Mouse (Mus musculus): ENCODE data around the gene Aar2.

The Aar2 gene

DNA sequence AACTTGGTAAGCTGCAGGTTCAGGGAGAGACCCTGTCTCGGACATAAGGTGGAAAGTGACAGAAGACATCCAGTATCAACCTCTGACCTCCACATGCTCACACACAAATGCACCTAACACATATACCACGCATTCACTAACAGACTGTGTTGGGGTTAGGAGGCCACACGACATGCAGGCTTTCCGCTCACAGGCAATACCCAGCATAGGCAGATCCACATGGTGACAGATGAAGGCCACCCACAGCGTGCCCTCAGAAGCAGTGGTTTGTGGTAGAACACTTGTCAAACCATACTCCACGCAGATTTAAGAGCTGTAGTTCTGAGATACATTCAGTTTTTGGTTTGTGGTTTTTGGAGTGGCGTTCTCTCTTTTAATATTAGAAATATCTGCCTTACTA lies 21.3 kb downstream of the Aar2 start:
- no peak for DNase-seq (ENCODE audit: low spot score in 2 of 2)

GRCm38 (mm10) chr2:156569261-156569660 lies 21.9 kb downstream of the Aar2 start:
- DNase-seq (ENCODE audit: low spot score in 2 of 2) = no peak

- no peak for DNase-seq (ENCODE audit: low spot score in 2 of 2)
These were observed 24.1 kb downstream of the Aar2 start for GRCm38 (mm10) chr2:156571521-156571920.

GRCm38 (mm10) chr2:156576850-156577587 lies 29.6 kb downstream of the Aar2 start:
- no peak for DNase-seq (ENCODE audit: low spot score in 2 of 2)

- no peak for DNase-seq (ENCODE audit: low spot score in 2 of 2)
These were observed 33.1 kb downstream of the Aar2 start for GRCm38 (mm10) chr2:156580507-156580906.

- no peak for DNase-seq (ENCODE audit: low spot score in 2 of 2)
These were observed 33.9 kb downstream of the Aar2 start for GRCm38 (mm10) chr2:156581244-156581643.

GRCm38 (mm10) chr2:156582887-156583286 lies 35.5 kb downstream of the Aar2 start:
- peak; percentile 31 to 44 for DNase-seq (ENCODE audit: low spot score in 2 of 2)

- peak in 1 of 2 experiments; percentile 10 for DNase-seq (ENCODE audit: low spot score in 2 of 2)
These were observed 36.9 kb downstream of the Aar2 start for GRCm38 (mm10) chr2:156584154-156584796.

- peak; percentile 68 to 69 for DNase-seq (ENCODE audit: low spot score in 2 of 2)
These were observed 37.5 kb downstream of the Aar2 start for GRCm38 (mm10) chr2:156584797-156585471.

DNA sequence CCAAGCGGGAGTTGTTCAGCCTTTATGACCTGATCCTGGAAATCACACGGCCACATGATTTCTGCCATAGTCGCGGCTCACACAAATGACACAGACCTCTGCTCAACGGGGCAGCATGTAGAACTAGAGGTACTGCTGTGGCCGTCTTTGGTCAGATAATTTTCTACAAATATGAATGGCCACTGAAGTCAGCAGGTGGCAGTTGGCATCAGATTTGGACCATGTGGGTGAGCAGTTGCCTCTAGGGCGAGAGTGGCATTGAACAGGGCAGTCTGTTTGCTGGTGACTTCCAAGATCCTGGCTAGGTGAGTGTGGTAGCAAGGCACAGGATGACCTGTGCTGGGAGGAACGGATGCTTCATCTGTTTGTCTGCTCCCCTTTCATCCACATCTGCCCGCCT lies 42.1 kb downstream of the Aar2 start:
- no peak for DNase-seq (ENCODE audit: low spot score in 2 of 2)

GRCm38 (mm10) chr2:156594987-156595490 lies 47.7 kb downstream of the Aar2 start:
- DNase-seq (ENCODE audit: low spot score in 2 of 2) = no peak

DNA sequence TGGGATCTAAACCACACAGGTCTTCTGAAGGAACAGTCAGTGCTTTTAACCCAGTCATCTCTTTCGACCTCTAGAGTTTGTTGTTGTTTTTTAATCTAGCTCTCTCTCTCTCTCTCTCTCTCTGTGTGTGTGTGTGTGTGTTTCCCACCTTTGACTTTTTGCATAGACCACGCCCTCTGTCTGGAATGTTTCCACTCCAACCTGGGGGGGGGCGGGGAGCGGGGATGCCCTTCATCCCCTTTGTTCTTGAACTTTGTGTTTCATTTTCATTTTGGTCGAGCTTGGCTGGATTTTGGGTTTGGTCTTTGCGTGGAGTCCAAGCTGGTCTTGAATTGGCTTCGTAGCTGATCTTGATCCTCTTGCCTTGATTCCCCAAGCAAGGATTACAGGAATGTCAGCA lies 55.2 kb downstream of the Aar2 start:
- no peak for DNase-seq (ENCODE audit: low spot score in 2 of 2)

- no peak for DNase-seq (ENCODE audit: low spot score in 2 of 2)
These were observed 56.3 kb downstream of the Aar2 start for GRCm38 (mm10) chr2:156603671-156604070.

DNA sequence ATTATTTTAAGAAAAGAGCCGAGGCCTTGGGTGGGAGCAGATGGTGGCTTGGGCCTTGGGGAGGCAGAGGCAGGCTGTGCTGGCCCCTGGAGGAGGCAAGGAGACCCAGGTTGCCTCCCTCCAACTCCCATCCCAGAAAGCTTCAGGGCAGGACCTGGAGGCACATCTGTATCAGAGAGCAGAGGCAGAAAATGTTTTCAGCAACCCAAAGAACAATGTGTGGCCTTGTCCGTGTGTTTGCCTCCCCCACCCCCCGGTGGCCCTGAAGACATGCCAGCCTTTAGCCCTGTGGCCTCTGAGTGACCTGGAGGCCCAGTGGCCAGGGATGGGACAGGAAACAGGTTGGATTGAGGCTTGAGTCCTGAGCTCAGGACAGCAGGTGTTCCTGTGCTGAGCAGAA lies 57.8 kb downstream of the Aar2 start:
- no peak for DNase-seq (ENCODE audit: low spot score in 2 of 2)

DNA sequence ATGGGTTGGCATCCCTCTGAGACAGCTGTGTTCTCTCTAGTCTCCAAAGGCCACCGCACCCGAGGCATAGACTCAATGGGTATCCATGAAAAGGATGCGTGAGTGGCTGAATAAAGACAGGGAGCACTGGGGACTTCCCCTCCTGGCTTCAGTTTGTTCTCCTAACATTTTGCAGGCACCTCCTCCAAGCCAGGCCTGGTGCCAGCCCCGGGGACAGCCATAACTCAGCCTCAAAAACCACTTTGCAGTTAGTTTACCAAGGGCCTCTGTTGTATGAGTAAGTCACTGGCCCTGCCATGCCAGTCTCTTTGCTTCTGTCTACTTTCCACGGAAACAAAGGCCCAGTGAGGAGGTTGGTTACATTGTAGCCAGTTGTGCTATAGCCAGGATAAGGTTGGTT lies 58.6 kb downstream of the Aar2 start:
- no peak for DNase-seq (ENCODE audit: low spot score in 2 of 2)

DNA sequence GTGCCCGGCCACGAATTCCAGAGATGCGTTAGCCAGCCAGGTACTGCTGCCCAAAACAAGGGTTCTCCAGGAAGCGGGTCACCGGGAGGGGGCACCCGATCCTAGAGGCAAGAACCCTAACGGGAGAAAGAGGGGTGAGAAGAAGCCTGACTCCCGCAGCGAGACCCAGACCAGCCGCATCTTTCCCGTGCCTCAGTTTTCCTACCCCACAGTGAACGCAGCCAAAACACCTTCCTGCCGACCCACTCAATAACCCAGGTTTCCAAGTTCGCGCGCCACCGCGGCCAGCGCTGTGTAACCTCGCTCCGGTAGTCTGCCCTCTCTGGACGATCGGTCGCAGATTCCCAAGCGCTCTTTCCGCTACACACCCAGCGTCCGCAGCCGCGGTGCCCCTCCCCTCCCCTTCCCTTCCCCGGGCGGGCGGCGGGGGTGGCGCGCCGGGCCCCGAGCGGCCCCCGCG lies 65.7 kb downstream of the Aar2 start:
- DNase-seq (ENCODE audit: low spot score in 2 of 2) = peak; percentile 32 to 54

- DNase-seq (ENCODE audit: low spot score in 2 of 2) = no peak
These were observed 66.3 kb downstream of the Aar2 start, which contains the start of gene Dlgap4 for GRCm38 (mm10) chr2:156613541-156614257. Gene Dlgap4, plus strand, starts transcription at chr2:156613705.

GRCm38 (mm10) chr2:156614258-156614556 lies 66.8 kb downstream of the Aar2 start:
- DNase-seq (ENCODE audit: low spot score in 2 of 2) = no peak

DNA sequence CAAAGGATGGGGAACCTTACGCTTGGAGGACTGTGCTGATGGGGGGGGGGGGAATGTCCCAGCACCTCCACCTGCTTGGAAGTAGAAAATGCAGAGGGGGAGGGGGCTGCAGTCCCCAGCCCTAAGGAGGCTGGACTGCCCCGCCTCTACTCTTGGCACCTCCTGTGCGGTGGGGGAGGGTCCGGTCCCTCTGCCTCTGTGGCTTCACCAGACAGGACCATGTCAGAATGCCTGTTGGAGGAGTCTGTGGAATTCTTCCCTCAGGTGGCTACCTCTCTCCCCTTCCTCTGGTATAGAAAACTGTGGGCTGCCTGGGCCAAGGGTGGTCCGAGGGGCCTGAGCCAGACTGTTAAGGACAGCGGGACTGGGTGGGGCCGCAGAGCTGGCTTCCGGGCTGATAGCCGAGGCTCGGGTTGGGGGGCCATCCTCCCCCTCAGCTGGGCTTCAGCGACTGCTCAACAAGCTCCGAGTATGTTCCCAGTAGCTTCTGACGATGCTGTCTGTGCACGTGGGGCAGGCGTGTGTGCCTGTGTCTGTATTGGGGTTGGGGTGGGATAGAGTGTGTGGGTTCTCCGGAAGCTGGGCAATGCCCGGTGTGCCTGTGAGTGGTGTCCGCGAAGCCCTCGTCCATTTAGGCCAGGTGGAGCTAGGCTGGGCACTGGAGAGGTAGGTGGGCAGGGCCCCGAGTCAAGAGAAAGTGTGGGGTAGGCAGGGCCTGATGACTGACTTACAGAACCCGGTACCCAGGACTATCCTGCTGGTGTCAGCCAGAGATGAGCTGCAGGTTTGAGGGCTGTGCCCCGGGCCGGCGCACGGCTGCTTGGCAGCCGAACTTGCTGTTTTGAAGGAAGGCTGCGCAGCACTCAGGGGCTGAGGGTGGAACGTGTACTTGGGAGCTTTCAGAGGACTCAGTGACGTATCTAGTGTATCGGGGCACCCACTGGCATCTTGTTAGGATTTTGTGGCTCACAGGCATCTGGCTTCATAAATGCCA lies 67.6 kb downstream of the Aar2 start:
- DNase-seq (ENCODE audit: low spot score in 2 of 2) = no peak

DNA sequence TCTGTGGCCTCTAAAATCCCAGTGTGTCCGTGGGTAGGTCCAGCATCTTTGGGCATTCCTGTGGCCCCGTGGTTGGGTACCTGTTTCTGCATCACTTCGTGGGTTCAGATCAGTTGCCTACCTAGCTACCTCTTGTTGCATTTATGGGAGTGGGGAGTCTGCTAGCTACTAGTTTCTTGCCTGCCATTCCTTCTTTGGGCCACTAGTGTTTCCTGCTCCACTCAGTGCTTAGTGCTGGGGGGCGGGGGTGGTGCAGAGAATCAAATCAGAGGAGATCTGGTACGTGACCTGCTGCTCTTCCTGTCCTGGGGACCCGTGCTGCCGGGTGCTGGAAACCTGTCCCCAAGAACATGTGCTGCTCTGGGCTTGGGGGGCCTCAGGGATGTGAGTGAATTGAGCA lies 69.1 kb downstream of the Aar2 start:
- DNase-seq (ENCODE audit: low spot score in 2 of 2) = no peak

DNA sequence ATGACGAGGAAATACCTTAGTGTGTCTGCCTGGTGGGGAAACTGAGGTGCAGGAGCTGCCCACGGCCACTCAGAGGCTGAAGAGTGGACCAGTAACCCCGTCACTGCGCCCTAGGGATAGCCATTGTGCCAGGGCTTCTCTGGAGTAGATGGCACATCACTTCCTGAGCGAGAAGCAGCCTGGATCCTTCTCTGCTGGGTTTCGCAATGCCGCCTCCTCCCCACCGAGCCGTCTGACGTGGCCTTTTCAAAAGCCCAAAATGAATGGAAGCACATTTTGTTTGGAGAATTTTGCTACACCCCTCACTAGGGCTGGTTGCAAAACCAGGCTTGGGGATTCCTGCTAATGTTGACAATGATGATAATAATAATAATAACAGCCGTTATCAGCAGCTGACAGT lies 70.2 kb downstream of the Aar2 start:
- peak in 1 of 2 experiments; percentile 49 for DNase-seq (ENCODE audit: low spot score in 2 of 2)

Data from heart, adult 9 months (tissue).